Mouse (Mus musculus): ENCODE measurements around the gene Oas1h.
"Not testable (repeated sequence)": the region's sequence is repeated elsewhere in the genome, so short reads cannot be mapped to it uniquely, and the experiment has no call there.

GRCm38 (mm10) chr5:120891566-120892242 lies 30.5 kb downstream of the Oas1h start:
- not testable (repeated sequence) for TF ChIP-seq POLR2A (IDR thresholded peaks at IDR 0.05; ENCODE audit: insufficient read depth, low read depth, low read length); EP300 (IDR thresholded peaks at IDR 0.05; ENCODE audit: insufficient read depth, low read depth, low read length); CTCF (IDR thresholded peaks at IDR 0.05)
